Mouse (Mus musculus): ENCODE results near the gene Rapgef2. TPM values are rescaled to one million over a fixed set of nuclear protein-coding genes. Genes with fewer than 3 reads are reported as not detected.
"Not testable (repeated sequence)": the region's sequence is repeated elsewhere in the genome, so short reads cannot be mapped to it uniquely, and the experiment has no call there.

Rapgef2 gene
- total RNA-seq, 2 experiments from 2014 or later = 5.4 to 11.2 TPM

- ATAC-seq (replicated peaks; ENCODE audit: low FRiP score, low TSS enrichment, poor library complexity, severe bottlenecking) = no peak
Measured at GRCm38 (mm10) chr3:79068976-79069375, 217.3 kb downstream of the Rapgef2 start.

- ATAC-seq (replicated peaks; ENCODE audit: low FRiP score, low TSS enrichment, poor library complexity, severe bottlenecking) = no peak
Measured at GRCm38 (mm10) chr3:79066455-79067055, 219.8 kb downstream of the Rapgef2 start.

- no peak for ATAC-seq (replicated peaks; ENCODE audit: low FRiP score, low TSS enrichment, poor library complexity, severe bottlenecking)
Measured at GRCm38 (mm10) chr3:79064096-79064495, 222.2 kb downstream of the Rapgef2 start.

GRCm38 (mm10) chr3:79061426-79061825 lies 224.9 kb downstream of the Rapgef2 start:
- ATAC-seq (replicated peaks; ENCODE audit: low FRiP score, low TSS enrichment, poor library complexity, severe bottlenecking) = peak; percentile 99

GRCm38 (mm10) chr3:79058491-79058890 lies 227.8 kb downstream of the Rapgef2 start:
- ATAC-seq (replicated peaks; ENCODE audit: low FRiP score, low TSS enrichment, poor library complexity, severe bottlenecking) = not testable (repeated sequence)

- ATAC-seq (replicated peaks; ENCODE audit: low FRiP score, low TSS enrichment, poor library complexity, severe bottlenecking) = no peak
Measured at GRCm38 (mm10) chr3:79045251-79045650, 241.1 kb downstream of the Rapgef2 start.

- no peak for ATAC-seq (replicated peaks; ENCODE audit: low FRiP score, low TSS enrichment, poor library complexity, severe bottlenecking)
Measured at GRCm38 (mm10) chr3:79042973-79043372, 243.3 kb downstream of the Rapgef2 start.

- peak; percentile 61; the same call in 1 of the 2 replicates for ATAC-seq (replicated peaks; ENCODE audit: low FRiP score, low TSS enrichment, poor library complexity, severe bottlenecking)
Measured at GRCm38 (mm10) chr3:79039666-79040450, 246.5 kb downstream of the Rapgef2 start.

- no peak for ATAC-seq (replicated peaks; ENCODE audit: low FRiP score, low TSS enrichment, poor library complexity, severe bottlenecking)
Measured at GRCm38 (mm10) chr3:79039008-79039407, 247.3 kb downstream of the Rapgef2 start.

GRCm38 (mm10) chr3:79034457-79034856 lies 251.9 kb downstream of the Rapgef2 start:
- ATAC-seq (replicated peaks; ENCODE audit: low FRiP score, low TSS enrichment, poor library complexity, severe bottlenecking) = no peak

GRCm38 (mm10) chr3:79030855-79031254 lies 255.5 kb downstream of the Rapgef2 start:
- ATAC-seq (replicated peaks; ENCODE audit: low FRiP score, low TSS enrichment, poor library complexity, severe bottlenecking) = no peak

- peak; percentile 99 for ATAC-seq (replicated peaks; ENCODE audit: low FRiP score, low TSS enrichment, poor library complexity, severe bottlenecking)
Measured at GRCm38 (mm10) chr3:79028153-79028878, 258.0 kb downstream of the Rapgef2 start.

- no peak for ATAC-seq (replicated peaks; ENCODE audit: low FRiP score, low TSS enrichment, poor library complexity, severe bottlenecking)
Measured at GRCm38 (mm10) chr3:79025983-79026382, 260.3 kb downstream of the Rapgef2 start.

GRCm38 (mm10) chr3:79023735-79024328 lies 262.5 kb downstream of the Rapgef2 start:
- ATAC-seq (replicated peaks; ENCODE audit: low FRiP score, low TSS enrichment, poor library complexity, severe bottlenecking) = no peak

- no peak for ATAC-seq (replicated peaks; ENCODE audit: low FRiP score, low TSS enrichment, poor library complexity, severe bottlenecking)
Measured at GRCm38 (mm10) chr3:79022690-79023089, 263.6 kb downstream of the Rapgef2 start.

GRCm38 (mm10) chr3:79017440-79017839 lies 268.9 kb downstream of the Rapgef2 start:
- 0 out of 2 replicates have a peak, but pooled peaks have one; percentile 30 for ATAC-seq (replicated peaks; ENCODE audit: low FRiP score, low TSS enrichment, poor library complexity, severe bottlenecking)

- peak; percentile 14; the same call in 1 of the 2 replicates for ATAC-seq (replicated peaks; ENCODE audit: low FRiP score, low TSS enrichment, poor library complexity, severe bottlenecking)
Measured at GRCm38 (mm10) chr3:79016830-79017229, 269.5 kb downstream of the Rapgef2 start.

- ATAC-seq (replicated peaks; ENCODE audit: low FRiP score, low TSS enrichment, poor library complexity, severe bottlenecking) = no peak
Measured at GRCm38 (mm10) chr3:79015621-79016474, 270.5 kb downstream of the Rapgef2 start.
